Mouse (Mus musculus): Measurements from ENCODE around the gene Cracr2a.

DNA sequence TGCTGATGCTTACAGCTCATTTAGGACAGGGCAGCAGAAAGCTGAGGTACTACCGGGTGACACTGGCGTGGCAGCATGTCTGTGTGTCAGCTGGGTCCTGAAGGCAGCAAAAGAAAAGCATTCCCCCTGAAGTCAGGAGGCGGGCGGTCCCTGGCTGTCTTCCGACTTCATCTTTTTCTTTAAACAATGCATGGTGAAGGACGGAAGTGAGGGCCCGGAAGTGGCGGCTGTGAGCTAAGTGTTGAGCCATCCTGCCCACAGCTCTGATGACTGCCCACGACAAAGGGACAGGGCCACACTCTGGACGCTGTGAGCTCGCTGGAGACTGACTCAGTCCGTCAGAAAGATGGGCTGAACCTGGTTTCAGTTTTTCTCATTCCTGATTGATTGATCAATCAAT lies 20.8 kb downstream of the Cracr2a start:
- TF ChIP-seq GATA1 (IDR thresholded peaks at IDR 0.05; ENCODE audit: borderline replicate concordance, low read length), result no peak
- no peak for TF ChIP-seq FLI1 (IDR thresholded peaks at IDR 0.05; ENCODE audit: low read length)

Measured in megakaryocyte, embryonic 14.5 days (primary cell).